Mouse (Mus musculus): ENCODE results near the gene Inhba. TPM values are rescaled to one million over a fixed set of nuclear protein-coding genes. Genes with fewer than 3 reads are reported as not detected.

Gene Inhba
- total and polyA plus RNA-seq, 2 experiments from 2014 or later, result 0.47 to 1.7 TPM

DNA sequence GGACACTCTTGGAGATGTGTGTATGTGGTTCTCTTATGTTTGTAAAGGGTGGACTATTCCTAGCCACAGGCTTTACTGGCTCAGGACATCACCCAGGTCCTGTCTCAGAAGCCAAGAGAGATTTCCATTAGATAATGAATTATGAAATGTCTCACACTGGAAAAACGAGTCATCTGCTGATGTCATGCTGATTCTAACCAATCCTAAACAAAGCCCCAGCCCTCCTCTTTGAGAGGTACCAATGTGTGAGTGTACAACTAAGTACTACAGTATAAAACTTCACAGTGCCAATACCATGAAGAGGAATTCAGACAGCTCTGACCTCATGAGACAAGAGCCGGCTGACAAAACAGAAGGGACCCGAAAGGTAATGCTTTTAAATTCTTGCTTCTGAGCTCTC lies 2.5 kb downstream of the Inhba start:
- ATAC-seq, result no peak
- H3K9ac ChIP-seq (replicated peaks; ENCODE audit: low read length), result no peak overlapping the region
- H3K27me3 ChIP-seq (ENCODE audit: insufficient read depth, low read length), result no peaks in the 10 kb centered on the region
- no peak for TF ChIP-seq CTCF (IDR thresholded peaks at IDR 0.05; ENCODE audit: low read depth)
- H3K36me3 ChIP-seq (ENCODE audit: insufficient read depth, low read length), result no peaks in the 10 kb centered on the region
- no peaks in the 10 kb centered on the region for H3K9me3 ChIP-seq (ENCODE audit: low read length)
- H3K4me3 ChIP-seq (ENCODE audit: low read length), result no peak overlapping the region
- no peak for DNase-seq (ENCODE audit: low spot score)
- WGBS, result 60% methylated on average over 3 of the region's 3 CpGs
- peaks cover 13% of the 10 kb centered on the region; the same call in 1 of the 2 replicates for H3K4me1 ChIP-seq (ENCODE audit: insufficient read depth, low read length)
- no peak overlapping the region for H3K4me2 ChIP-seq (ENCODE audit: low read depth, low read length)
- no peak overlapping the region for H3K27ac ChIP-seq

DNA sequence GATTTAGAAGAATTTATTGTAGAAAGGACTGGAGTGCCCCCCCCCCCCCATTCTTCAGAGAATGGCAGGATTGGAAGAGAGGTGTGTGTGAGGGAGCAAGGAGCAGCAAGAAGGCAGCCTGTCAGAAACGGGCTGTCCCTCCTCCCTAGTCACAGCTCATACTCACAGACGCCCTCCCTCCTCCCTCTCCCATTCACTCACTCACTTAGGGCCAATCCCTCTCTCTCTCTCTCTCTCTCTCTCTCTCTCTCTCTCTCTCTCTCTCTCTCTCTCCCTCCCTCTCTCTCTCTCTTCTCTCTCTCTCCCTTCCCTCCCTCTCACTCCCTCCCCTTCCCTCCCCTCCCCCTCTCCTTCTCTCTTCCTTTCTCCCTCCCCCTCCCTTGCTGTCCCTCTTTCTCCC lies 4.9 kb downstream of the Inhba start:
- no peak for ATAC-seq
- H3K27me3 ChIP-seq (ENCODE audit: insufficient read depth, low read length), result no peaks in the 10 kb centered on the region
- WGBS, result 16% methylated on average over 2 of the region's 2 CpGs

DNA sequence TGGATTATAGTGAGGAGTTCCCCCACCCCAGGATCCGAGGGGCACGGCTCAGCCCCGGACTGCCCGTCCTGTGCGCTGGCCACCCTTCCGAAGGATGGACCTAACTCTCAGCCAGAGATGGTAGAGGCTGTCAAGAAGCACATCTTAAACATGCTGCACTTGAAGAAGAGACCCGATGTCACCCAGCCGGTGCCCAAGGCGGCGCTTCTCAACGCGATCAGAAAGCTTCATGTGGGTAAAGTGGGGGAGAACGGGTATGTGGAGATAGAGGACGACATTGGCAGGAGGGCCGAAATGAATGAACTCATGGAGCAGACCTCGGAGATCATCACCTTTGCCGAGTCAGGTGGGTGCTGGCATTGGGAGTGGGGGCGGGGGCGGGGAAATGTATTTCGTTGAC lies 5.7 kb downstream of the Inhba start:
- Histone ChIP-seq H3K27me3 (ENCODE audit: insufficient read depth, low read length) (no peaks in the 10 kb centered on the region), H3K4me1 (ENCODE audit: insufficient read depth, low read length) (peaks cover 7% of the 10 kb centered on the region; the same call in 1 of the 2 replicates), H3K9ac (replicated peaks; ENCODE audit: low read length) (0 out of 2 replicates have a peak overlapping the region, but pooled peaks have one; percentile 17), H3K4me3 (ENCODE audit: low read length) (peak overlapping the region; percentile 36), H3K27ac (no peak overlapping the region), H3K4me2 (ENCODE audit: low read depth, low read length) (peak overlapping the region; percentile 76), H3K36me3 (ENCODE audit: insufficient read depth, low read length) (no peaks in the 10 kb centered on the region), H3K9me3 (ENCODE audit: low read length) (no peaks in the 10 kb centered on the region)
- DNase-seq (ENCODE audit: low spot score) (no peak), ATAC-seq (peak; percentile 38; the same call in 1 of the 2 replicates)
- WGBS, result 1% methylated on average over 20 of the region's 20 CpGs
- TF ChIP-seq CTCF (IDR thresholded peaks at IDR 0.05; ENCODE audit: low read depth), result no peak

More for the DNA sequence above, 4.9 kb downstream of the Inhba start:
- H3K4me1 ChIP-seq (ENCODE audit: insufficient read depth, low read length), result peaks cover 10% of the 10 kb centered on the region; the same call in 1 of the 2 replicates
- H3K36me3 ChIP-seq (ENCODE audit: insufficient read depth, low read length), result no peaks in the 10 kb centered on the region
- H3K9ac ChIP-seq (replicated peaks; ENCODE audit: low read length), result no peak overlapping the region
- no peak for TF ChIP-seq CTCF (IDR thresholded peaks at IDR 0.05; ENCODE audit: low read depth)
- no peak for DNase-seq (ENCODE audit: low spot score)
- H3K9me3 ChIP-seq (ENCODE audit: low read length), result no peaks in the 10 kb centered on the region
- no peak overlapping the region for H3K27ac ChIP-seq
- no peak overlapping the region for H3K4me3 ChIP-seq (ENCODE audit: low read length)
- H3K4me2 ChIP-seq (ENCODE audit: low read depth, low read length), result no peak overlapping the region

DNA sequence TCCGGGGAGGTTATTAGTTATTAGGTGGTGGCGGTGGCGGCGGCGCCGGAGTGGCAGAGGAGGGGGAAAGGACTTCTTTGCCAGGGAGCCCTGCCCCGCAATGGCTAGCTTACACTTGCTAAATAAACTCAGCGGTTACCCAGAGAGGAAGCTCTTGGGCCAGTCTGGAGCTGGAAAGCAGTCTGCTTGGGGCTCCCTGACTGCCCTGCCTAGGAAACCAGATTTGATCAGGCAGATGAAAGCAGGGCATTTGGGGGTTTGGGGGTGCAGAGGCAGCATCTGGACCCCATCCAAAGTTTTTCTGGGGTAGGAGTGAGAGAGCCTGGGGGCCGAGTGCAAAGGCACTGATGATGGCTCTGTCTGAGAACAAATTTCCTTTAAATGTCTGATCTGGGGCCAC lies 6.1 kb downstream of the Inhba start:
- H3K36me3 ChIP-seq (ENCODE audit: insufficient read depth, low read length), result no peaks in the 10 kb centered on the region
- H3K9me3 ChIP-seq (ENCODE audit: low read length), result no peaks in the 10 kb centered on the region
- peak overlapping the region; percentile 76 for H3K4me2 ChIP-seq (ENCODE audit: low read depth, low read length)
- H3K4me3 ChIP-seq (ENCODE audit: low read length), result peak overlapping the region; percentile 36
- H3K9ac ChIP-seq (replicated peaks; ENCODE audit: low read length), result no peak overlapping the region
- H3K4me1 ChIP-seq (ENCODE audit: insufficient read depth, low read length), result peaks cover 7% of the 10 kb centered on the region; the same call in 1 of the 2 replicates
- TF ChIP-seq CTCF (IDR thresholded peaks at IDR 0.05; ENCODE audit: low read depth), result no peak
- ATAC-seq (peak; percentile 7; the same call in 1 of the 2 replicates), DNase-seq (ENCODE audit: low spot score) (no peak)
- 4% methylated on average over 9 of the region's 9 CpGs for WGBS
- no peaks in the 10 kb centered on the region for H3K27me3 ChIP-seq (ENCODE audit: insufficient read depth, low read length)
- H3K27ac ChIP-seq, result no peak overlapping the region

DNA sequence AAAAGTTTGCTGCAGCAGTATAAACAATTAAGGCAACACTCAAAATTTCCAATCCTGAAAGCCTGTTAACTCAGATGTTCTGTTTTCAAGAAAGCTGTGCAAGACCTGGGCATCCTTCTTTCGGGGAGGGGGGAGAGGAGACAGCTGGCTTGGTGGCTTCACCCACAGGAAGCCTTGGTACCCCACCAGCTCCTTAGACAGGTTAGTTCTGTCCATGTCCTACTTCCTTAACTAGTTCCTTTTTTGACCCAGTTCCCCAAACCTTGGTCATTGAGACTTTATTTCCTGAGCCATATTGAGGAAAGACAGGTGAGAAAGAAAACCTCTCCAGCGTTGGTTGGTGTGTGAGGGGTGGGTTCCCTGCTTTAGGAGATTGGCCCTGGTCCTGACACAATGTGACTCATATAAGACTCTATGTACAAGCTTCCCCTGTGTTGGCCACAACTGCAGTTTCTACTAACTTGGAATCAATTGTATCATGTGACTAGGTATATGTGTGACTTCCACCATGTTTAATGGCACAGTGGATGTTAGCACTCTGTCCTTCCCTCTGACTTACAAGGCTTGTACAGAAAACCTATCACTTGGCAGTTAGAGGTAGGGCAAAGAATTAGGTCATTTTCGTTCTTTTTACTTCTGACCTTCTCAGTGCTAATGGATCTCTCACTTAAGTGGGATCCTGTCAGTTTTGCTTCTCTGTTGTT lies 7.3 kb downstream of the Inhba start:
- 81% methylated on average over 3 of the region's 3 CpGs for WGBS
- Histone ChIP-seq H3K36me3 (ENCODE audit: insufficient read depth, low read length) (no peaks in the 10 kb centered on the region), H3K4me2 (ENCODE audit: low read depth, low read length) (no peak overlapping the region)

DNA sequence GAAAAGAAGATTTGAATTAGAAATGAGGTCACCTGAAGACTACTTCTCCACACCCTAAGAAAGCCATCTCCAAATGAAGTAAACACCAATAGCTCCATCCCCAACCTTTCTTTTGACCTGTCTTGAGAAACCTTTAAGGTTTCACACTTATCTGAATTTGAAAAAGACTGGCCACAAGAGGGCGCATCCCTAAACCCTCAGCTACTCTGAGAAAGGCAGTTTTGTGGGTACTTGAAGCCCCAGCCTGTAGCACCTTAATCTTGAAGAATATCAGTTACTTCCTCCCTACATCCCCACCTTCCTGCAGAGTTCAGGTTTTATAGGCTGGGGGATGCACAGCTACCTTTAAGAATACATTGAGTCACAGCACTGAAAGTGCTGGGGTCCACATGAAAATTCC lies 9.0 kb downstream of the Inhba start:
- TF ChIP-seq CTCF (IDR thresholded peaks at IDR 0.05; ENCODE audit: low read depth), result peak; percentile 78
- no peaks in the 10 kb centered on the region for H3K9me3 ChIP-seq (ENCODE audit: low read length)
- H3K4me3 ChIP-seq (ENCODE audit: low read length), result no peak overlapping the region
- H3K4me2 ChIP-seq (ENCODE audit: low read depth, low read length), result no peak overlapping the region
- H3K9ac ChIP-seq (replicated peaks; ENCODE audit: low read length), result no peak overlapping the region
- DNase-seq (ENCODE audit: low spot score), result peak; percentile 87
- ATAC-seq, result no peak
- no peaks in the 10 kb centered on the region for H3K27me3 ChIP-seq (ENCODE audit: insufficient read depth, low read length)
- peaks cover 7% of the 10 kb centered on the region; the same call in 1 of the 2 replicates for H3K4me1 ChIP-seq (ENCODE audit: insufficient read depth, low read length)
- 3% methylated on average over 1 of the region's 1 CpGs for WGBS
- no peaks in the 10 kb centered on the region for H3K36me3 ChIP-seq (ENCODE audit: insufficient read depth, low read length)
- no peak overlapping the region for H3K27ac ChIP-seq

More for the DNA sequence above, 7.3 kb downstream of the Inhba start:
- DNase-seq (ENCODE audit: low spot score) (no peak), ATAC-seq (no peak)
- TF ChIP-seq CTCF (IDR thresholded peaks at IDR 0.05; ENCODE audit: low read depth), result no peak
- Histone ChIP-seq H3K27me3 (ENCODE audit: insufficient read depth, low read length) (no peaks in the 10 kb centered on the region), H3K9ac (replicated peaks; ENCODE audit: low read length) (no peak overlapping the region), H3K4me1 (ENCODE audit: insufficient read depth, low read length) (peaks cover 7% of the 10 kb centered on the region; the same call in 1 of the 2 replicates), H3K27ac (no peak overlapping the region), H3K9me3 (ENCODE audit: low read length) (no peaks in the 10 kb centered on the region), H3K4me3 (ENCODE audit: low read length) (no peak overlapping the region)

DNA sequence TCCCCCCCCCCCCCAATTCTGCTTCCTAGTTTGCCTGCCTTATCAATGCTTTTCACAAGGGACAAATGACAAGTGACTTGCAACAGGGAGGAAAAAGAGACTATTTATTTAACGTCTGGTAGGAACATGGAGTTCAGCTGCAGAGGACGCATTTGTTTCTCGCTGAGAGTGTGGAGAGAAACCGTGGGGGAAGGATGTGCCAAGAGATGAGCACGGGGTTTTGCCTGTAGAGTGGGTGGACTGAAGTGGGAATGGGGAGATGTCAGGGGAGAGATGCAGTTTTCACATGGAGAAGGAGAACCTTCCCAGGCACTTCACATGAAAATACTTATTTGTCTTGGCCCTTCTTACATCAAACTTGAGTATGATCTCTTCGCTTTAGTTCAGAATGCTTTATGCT lies 9.5 kb downstream of the Inhba start:
- H3K9me3 ChIP-seq (ENCODE audit: low read length), result no peaks in the 10 kb centered on the region
- no peak overlapping the region for H3K27ac ChIP-seq
- H3K4me2 ChIP-seq (ENCODE audit: low read depth, low read length), result no peak overlapping the region
- no peak overlapping the region for H3K4me3 ChIP-seq (ENCODE audit: low read length)
- H3K9ac ChIP-seq (replicated peaks; ENCODE audit: low read length), result no peak overlapping the region
- DNase-seq (ENCODE audit: low spot score), result no peak
- H3K36me3 ChIP-seq (ENCODE audit: insufficient read depth, low read length), result no peaks in the 10 kb centered on the region
- ATAC-seq, result no peak
- peaks cover 7% of the 10 kb centered on the region; the same call in 1 of the 2 replicates for H3K4me1 ChIP-seq (ENCODE audit: insufficient read depth, low read length)
- 49% methylated on average over 6 of the region's 6 CpGs for WGBS
- TF ChIP-seq CTCF (IDR thresholded peaks at IDR 0.05; ENCODE audit: low read depth), result no peak
- H3K27me3 ChIP-seq (ENCODE audit: insufficient read depth, low read length), result no peaks in the 10 kb centered on the region
